Mouse (Mus musculus): ENCODE data around the gene Mmp13. TPM values are rescaled to one million over a fixed set of nuclear protein-coding genes. Genes with fewer than 3 reads are reported as not detected.
"Not testable (repeated sequence)": the region's sequence is repeated elsewhere in the genome, so short reads cannot be mapped to it uniquely, and the experiment has no call there.

Gene Mmp13
- total RNA-seq (2022): not detected

- no peak for DNase-seq (ENCODE audit: low spot score in 2 of 2)
These were observed at the start of gene Mmp13 for GRCm38 (mm10) chr9:7272214-7272613. Gene Mmp13, plus strand, starts transcription at chr9:7272514.

GRCm38 (mm10) chr9:7238619-7239018, 33.7 kb upstream of the Mmp13 start:
- DNase-seq (ENCODE audit: low spot score in 2 of 2): no peak

GRCm38 (mm10) chr9:7239967-7240366, 32.3 kb upstream of the Mmp13 start:
- DNase-seq (ENCODE audit: low spot score in 2 of 2): no peak

- DNase-seq (ENCODE audit: low spot score in 2 of 2): no peak
These were observed 19.3 kb upstream of the Mmp13 start for GRCm38 (mm10) chr9:7252797-7253654.

- no peak for DNase-seq (ENCODE audit: low spot score in 2 of 2)
These were observed 10.6 kb upstream of the Mmp13 start for GRCm38 (mm10) chr9:7261667-7262066.

GRCm38 (mm10) chr9:7270071-7270470, 2.2 kb upstream of the Mmp13 start:
- no peak for DNase-seq (ENCODE audit: low spot score in 2 of 2)

- DNase-seq (ENCODE audit: low spot score in 2 of 2): no peak
These were observed 10.4 kb downstream of the Mmp13 start for GRCm38 (mm10) chr9:7282565-7283302.

GRCm38 (mm10) chr9:7283303-7283684, 11.0 kb downstream of the Mmp13 start:
- not testable (repeated sequence) for DNase-seq (ENCODE audit: low spot score in 2 of 2)

GRCm38 (mm10) chr9:7289501-7289900, 17.2 kb downstream of the Mmp13 start:
- DNase-seq (ENCODE audit: low spot score in 2 of 2): no peak

GRCm38 (mm10) chr9:7289901-7290300, 17.6 kb downstream of the Mmp13 start:
- DNase-seq (ENCODE audit: low spot score in 2 of 2): no peak

- DNase-seq (ENCODE audit: low spot score in 2 of 2): no peak
These were observed 19.8 kb downstream of the Mmp13 start for GRCm38 (mm10) chr9:7292132-7292531.

GRCm38 (mm10) chr9:7331847-7332246, 59.5 kb downstream of the Mmp13 start:
- no peak for DNase-seq (ENCODE audit: low spot score in 2 of 2)

Other genes with a start within 250 kb of the Mmp13 start
- gene Dync2h1, start 88.1 kb upstream of the Mmp13 start, total RNA-seq (2022): 1 to 10 TPM in 3 of 4 experiments, under 1 TPM in 1; 0.94 to 1.4 (median 1.1) TPM
- 10 to 100 TPM; 54.8 to 80.7 (median 69.8) TPM for gene Dcun1d5, start 88.0 kb upstream of the Mmp13 start, total RNA-seq (2022)
- not detected for gene Mmp12, start 71.9 kb downstream of the Mmp13 start, total RNA-seq (2022)
- gene Mmp1b, start 115.5 kb downstream of the Mmp13 start, total RNA-seq (2022): not detected
- gene Mmp3, start 173.3 kb downstream of the Mmp13 start, total RNA-seq (2022): under 1 TPM in 2 of 4 experiments, not detected in 2; 0.16 to 0.20 TPM
- not detected for gene Mmp10, start 229.8 kb downstream of the Mmp13 start, total RNA-seq (2022)

All from gastrocnemius, adult 8-10 months (tissue).